Mouse (Mus musculus): ENCODE measurements at regions not wholly inside any gene's neighbourhood (a gene's known extent, or its start where the extent isn't known, plus 50 kb on each side); places are given as distances from the start of the nearest gene placed in this dataset.

- TF ChIP-seq CTCF (IDR thresholded peaks at IDR 0.05; ENCODE audit: control insufficient read depth, insufficient read depth, low read length) (no peak), POLR2A (IDR thresholded peaks at IDR 0.05; ENCODE audit: borderline replicate concordance, control insufficient read depth, low read depth, low read length) (no peak)
- Histone ChIP-seq H3K4me3 (replicated peaks; ENCODE audit: control insufficient read depth, low read depth, low read length) (no peak overlapping the region), H3K27ac (ENCODE audit: control insufficient read depth, insufficient read depth, low read depth, low read length, poor library complexity) (no peak overlapping the region), H3K4me1 (ENCODE audit: control insufficient read depth, insufficient read depth, low read length) (no peaks in the 10 kb centered on the region; the same call in 1 of the 2 replicates)
- 86% methylated on average over 10 of the region's 10 CpGs for WGBS
These were observed 629.3 kb upstream of the Gm10131 start for GRCm38 (mm10) chr8:34740836-34741235.

GRCm38 (mm10) chr8:34739836-34740804 lies 628.6 kb upstream of the Gm10131 start:
- no peak overlapping the region for H3K27ac ChIP-seq (ENCODE audit: control insufficient read depth, insufficient read depth, low read depth, low read length, poor library complexity)
- no peaks in the 10 kb centered on the region; the same call in 1 of the 2 replicates for H3K4me1 ChIP-seq (ENCODE audit: control insufficient read depth, insufficient read depth, low read length)
- no peak for TF ChIP-seq POLR2A (IDR thresholded peaks at IDR 0.05; ENCODE audit: borderline replicate concordance, control insufficient read depth, low read depth, low read length)
- TF ChIP-seq CTCF (IDR thresholded peaks at IDR 0.05; ENCODE audit: control insufficient read depth, insufficient read depth, low read length), result no peak
- H3K4me3 ChIP-seq (replicated peaks; ENCODE audit: control insufficient read depth, low read depth, low read length), result no peak overlapping the region
- WGBS, result 51% methylated on average over 16 of the region's 16 CpGs

GRCm38 (mm10) chr8:34736214-34736613 lies 624.7 kb upstream of the Gm10131 start:
- no peak overlapping the region for H3K27ac ChIP-seq (ENCODE audit: control insufficient read depth, insufficient read depth, low read depth, low read length, poor library complexity)
- TF ChIP-seq POLR2A (IDR thresholded peaks at IDR 0.05; ENCODE audit: borderline replicate concordance, control insufficient read depth, low read depth, low read length) (no peak), CTCF (IDR thresholded peaks at IDR 0.05; ENCODE audit: control insufficient read depth, insufficient read depth, low read length) (no peak)
- WGBS, result 75% methylated on average over 4 of the region's 4 CpGs
- no peaks in the 10 kb centered on the region for H3K4me1 ChIP-seq (ENCODE audit: control insufficient read depth, insufficient read depth, low read length)
- no peak overlapping the region for H3K4me3 ChIP-seq (replicated peaks; ENCODE audit: control insufficient read depth, low read depth, low read length)

DNA sequence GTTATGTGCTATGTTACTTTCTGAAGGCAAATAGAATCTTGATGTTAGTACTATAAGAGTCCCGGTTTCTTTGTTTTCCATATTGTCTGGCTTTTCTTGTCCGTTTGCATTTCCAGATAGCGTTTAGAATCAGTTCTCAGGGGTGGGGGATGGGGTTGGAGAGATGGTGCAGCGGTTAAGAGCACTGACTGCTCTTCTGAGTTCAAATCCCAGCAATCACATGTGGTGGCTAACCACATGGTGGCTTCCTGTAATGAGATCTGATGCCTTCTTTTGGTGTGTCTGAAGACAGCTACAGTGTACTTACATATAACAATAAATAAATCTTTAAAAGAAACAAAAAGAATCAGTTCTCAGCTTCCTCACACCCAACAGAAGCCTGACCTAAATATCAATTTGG lies 623.5 kb upstream of the Gm10131 start:
- 65% methylated on average over 4 of the region's 4 CpGs for WGBS
- TF ChIP-seq CTCF (IDR thresholded peaks at IDR 0.05; ENCODE audit: control insufficient read depth, insufficient read depth, low read length), result no peak
- TF ChIP-seq POLR2A (IDR thresholded peaks at IDR 0.05; ENCODE audit: borderline replicate concordance, control insufficient read depth, low read depth, low read length), result no peak
- H3K4me3 ChIP-seq (replicated peaks; ENCODE audit: control insufficient read depth, low read depth, low read length), result no peak overlapping the region
- H3K27ac ChIP-seq (ENCODE audit: control insufficient read depth, insufficient read depth, low read depth, low read length, poor library complexity), result no peak overlapping the region
- H3K4me1 ChIP-seq (ENCODE audit: control insufficient read depth, insufficient read depth, low read length), result no peaks in the 10 kb centered on the region

GRCm38 (mm10) chr8:34732808-34733207 lies 621.3 kb upstream of the Gm10131 start:
- Histone ChIP-seq H3K27ac (ENCODE audit: control insufficient read depth, insufficient read depth, low read depth, low read length, poor library complexity) (no peak overlapping the region), H3K4me3 (replicated peaks; ENCODE audit: control insufficient read depth, low read depth, low read length) (no peak overlapping the region), H3K4me1 (ENCODE audit: control insufficient read depth, insufficient read depth, low read length) (no peaks in the 10 kb centered on the region)
- WGBS, result 22% methylated on average over 2 of the region's 2 CpGs
- TF ChIP-seq POLR2A (IDR thresholded peaks at IDR 0.05; ENCODE audit: borderline replicate concordance, control insufficient read depth, low read depth, low read length), result no peak
- no peak for TF ChIP-seq CTCF (IDR thresholded peaks at IDR 0.05; ENCODE audit: control insufficient read depth, insufficient read depth, low read length)

DNA sequence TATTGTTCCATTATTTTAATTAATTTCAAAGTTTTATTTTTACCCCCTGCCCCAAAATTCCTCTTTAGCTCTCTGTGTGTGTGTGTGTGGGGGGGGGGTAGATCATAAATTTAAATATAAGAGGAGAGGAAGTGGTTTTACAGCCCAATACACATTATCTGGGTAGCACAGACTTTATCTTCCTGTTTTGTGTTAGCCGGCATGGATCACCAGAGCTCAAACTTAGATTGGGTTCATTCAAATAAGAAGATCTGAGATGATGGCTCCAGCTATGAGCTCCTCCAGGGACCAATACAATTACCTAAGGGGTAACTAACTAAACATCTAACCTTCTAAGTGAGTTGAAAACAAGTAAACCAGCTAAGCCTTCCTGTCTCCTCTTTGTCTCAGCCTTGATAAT lies 620.8 kb upstream of the Gm10131 start:
- Histone ChIP-seq H3K27ac (ENCODE audit: control insufficient read depth, insufficient read depth, low read depth, low read length, poor library complexity) (no peak overlapping the region), H3K4me1 (ENCODE audit: control insufficient read depth, insufficient read depth, low read length) (no peaks in the 10 kb centered on the region), H3K4me3 (replicated peaks; ENCODE audit: control insufficient read depth, low read depth, low read length) (no peak overlapping the region)
- 0% methylated on average over 1 of the region's 1 CpGs for WGBS
- no peak for TF ChIP-seq CTCF (IDR thresholded peaks at IDR 0.05; ENCODE audit: control insufficient read depth, insufficient read depth, low read length)
- TF ChIP-seq POLR2A (IDR thresholded peaks at IDR 0.05; ENCODE audit: borderline replicate concordance, control insufficient read depth, low read depth, low read length), result no peak

- TF ChIP-seq CTCF (IDR thresholded peaks at IDR 0.05; ENCODE audit: control insufficient read depth, insufficient read depth, low read length) (no peak), POLR2A (IDR thresholded peaks at IDR 0.05; ENCODE audit: borderline replicate concordance, control insufficient read depth, low read depth, low read length) (no peak)
- Histone ChIP-seq H3K4me3 (replicated peaks; ENCODE audit: control insufficient read depth, low read depth, low read length) (no peak overlapping the region), H3K4me1 (ENCODE audit: control insufficient read depth, insufficient read depth, low read length) (no peaks in the 10 kb centered on the region), H3K27ac (ENCODE audit: control insufficient read depth, insufficient read depth, low read depth, low read length, poor library complexity) (no peak overlapping the region)
- WGBS, result 5% methylated on average over 12 of the region's 12 CpGs
These were observed 619.8 kb upstream of the Gm10131 start for GRCm38 (mm10) chr8:34731096-34731999.

- TF ChIP-seq CTCF (IDR thresholded peaks at IDR 0.05; ENCODE audit: control insufficient read depth, insufficient read depth, low read length) (no peak), POLR2A (IDR thresholded peaks at IDR 0.05; ENCODE audit: borderline replicate concordance, control insufficient read depth, low read depth, low read length) (no peak)
- H3K4me1 ChIP-seq (ENCODE audit: control insufficient read depth, insufficient read depth, low read length), result no peaks in the 10 kb centered on the region
- no peak overlapping the region for H3K4me3 ChIP-seq (replicated peaks; ENCODE audit: control insufficient read depth, low read depth, low read length)
- no peak overlapping the region for H3K27ac ChIP-seq (ENCODE audit: control insufficient read depth, insufficient read depth, low read depth, low read length, poor library complexity)
- 41% methylated on average over 7 of the region's 7 CpGs for WGBS
These were observed 618.0 kb upstream of the Gm10131 start for GRCm38 (mm10) chr8:34729585-34729984.
